Mouse (Mus musculus): ENCODE measurements around the gene Rtn4rl2. TPM values are rescaled to one million over a fixed set of nuclear protein-coding genes. Genes with fewer than 3 reads are reported as not detected.

Gene Rtn4rl2
- total RNA-seq, 2 experiments from 2014 or later: 92.5 to 99.2 TPM

Small RNAs within 50 kb of the gene (microRNA-seq; reads per million reads assigned to microRNA genes)
- gene Gm24332: 0 reads per million in 2 experiments

Other genes with a start within 250 kb of the Rtn4rl2 start
- gene Ctnnd1, start 235.9 kb downstream of the Rtn4rl2 start, total RNA-seq (2021): 10 to 100 TPM; 59.1 to 68.0 TPM
- gene Btbd18, start 227.6 kb downstream of the Rtn4rl2 start, total RNA-seq (2021): not detected
- gene Selenoh, start 215.9 kb downstream of the Rtn4rl2 start, total RNA-seq (2021): 10 to 100 TPM; 41.7 to 46.8 TPM
- gene Gm28635, start 208.7 kb downstream of the Rtn4rl2 start, total RNA-seq (2021): 1 to 10 TPM; 2.9 to 9.8 TPM
- 10 to 100 TPM; 31.4 to 32.0 TPM for gene Med19, start 208.3 kb downstream of the Rtn4rl2 start, total RNA-seq (2021)
- gene Tmx2, start 207.6 kb downstream of the Rtn4rl2 start, total RNA-seq (2021): 100 to 1,000 TPM; 195 to 204 TPM
- gene Zdhhc5, start 171.5 kb downstream of the Rtn4rl2 start, total RNA-seq (2021): 10 to 100 TPM; 36.6 to 37.8 TPM
- 1 to 10 TPM; 6.7 TPM for gene Clp1, start 159.4 kb downstream of the Rtn4rl2 start, total RNA-seq (2021)
- 10 to 100 TPM; 33.1 to 39.8 TPM for gene Ypel4, start 152.7 kb downstream of the Rtn4rl2 start, total RNA-seq (2021)
- gene Gm19426, start 143.1 kb downstream of the Rtn4rl2 start, total RNA-seq (2021): 1 to 10 TPM; 2.6 to 3.7 TPM
- 10 to 100 TPM in 1 of 2 experiments, 1 to 10 TPM in 1; 6.8 to 10.6 TPM for gene Serping1, start 111.3 kb downstream of the Rtn4rl2 start, total RNA-seq (2021)
- 1 to 10 TPM; 4.1 to 4.5 TPM for gene Ube2l6, start 87.9 kb downstream of the Rtn4rl2 start, total RNA-seq (2021)
- gene Smtnl1, start 64.1 kb downstream of the Rtn4rl2 start, total RNA-seq (2021): not detected
- gene Timm10, start 59.7 kb downstream of the Rtn4rl2 start, total RNA-seq (2021): 10 to 100 TPM; 59.1 to 59.8 TPM
- under 1 TPM; 0.33 to 0.37 TPM for gene Slc43a1, start 47.9 kb downstream of the Rtn4rl2 start, total RNA-seq (2021)
- 1 to 10 TPM; 2.4 to 3.3 TPM for gene Slc43a3, start 49.9 kb upstream of the Rtn4rl2 start, total RNA-seq (2021)
- not detected for gene Prg2, start 93.8 kb upstream of the Rtn4rl2 start, total RNA-seq (2021)
- gene Prg3, start 101.5 kb upstream of the Rtn4rl2 start, total RNA-seq (2021): not detected
- 100 to 1,000 TPM; 104 TPM for gene Ssrp1, start 150.5 kb upstream of the Rtn4rl2 start, total RNA-seq (2021)
- gene P2rx3, start 150.8 kb upstream of the Rtn4rl2 start, total RNA-seq (2021): 1 to 10 TPM; 2.8 to 3.4 TPM
- gene Tnks1bp1, start 161.3 kb upstream of the Rtn4rl2 start, total RNA-seq (2021): 100 to 1,000 TPM; 128 to 141 TPM
- gene Aplnr, start 249.5 kb upstream of the Rtn4rl2 start, total RNA-seq (2021): 1 to 10 TPM; 6.1 to 8.1 TPM

All from layer of hippocampus, postnatal 14 days (tissue).